Mouse (Mus musculus): Measurements from ENCODE around the gene Il2rg.

The Il2rg gene

GRCm38 (mm10) chrX:101268025-101268754, at the start of gene Il2rg:
Il2rg (minus strand) TSS chrX:101268255.
- DNase-seq: peak; percentile 89

GRCm38 (mm10) chrX:101313625-101314359, 45.7 kb upstream of the Il2rg start:
- DNase-seq: no peak

DNA sequence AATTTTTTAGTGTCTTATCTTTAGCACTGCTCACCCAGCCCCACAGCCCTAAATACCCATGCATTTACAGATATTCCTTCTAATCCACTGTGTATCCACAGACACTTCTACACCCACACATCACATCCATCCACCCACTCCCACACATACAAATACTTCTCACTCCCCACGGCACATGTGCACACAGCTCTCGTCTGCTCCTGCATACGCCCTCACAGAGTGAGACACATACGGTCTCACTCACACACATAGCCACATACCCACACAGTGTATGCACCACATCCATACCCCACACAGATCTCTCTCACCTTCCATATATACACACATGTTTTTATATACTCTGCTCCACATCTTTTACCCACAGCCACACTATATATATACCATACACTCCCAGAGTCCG, 41.2 kb upstream of the Il2rg start:
- no peak for DNase-seq

DNA sequence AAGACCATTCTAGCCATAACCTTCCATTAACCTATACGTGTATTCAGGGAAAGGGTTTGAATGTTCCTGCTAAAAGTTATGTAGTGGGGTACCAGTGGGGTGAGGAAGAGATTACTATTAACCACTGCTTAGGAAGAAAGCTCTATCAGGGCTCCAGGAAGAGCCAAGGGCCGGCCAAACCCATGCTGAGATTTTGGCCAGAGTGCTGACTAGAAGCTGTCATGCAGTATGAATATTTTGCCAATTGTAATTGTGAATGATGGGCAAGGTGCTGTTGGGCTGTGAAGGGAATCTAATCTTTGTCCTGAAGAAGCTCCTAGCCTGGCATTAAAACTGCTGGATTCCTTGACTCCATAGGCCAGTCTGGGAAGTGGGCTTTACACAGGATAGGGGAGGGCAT, 36.6 kb upstream of the Il2rg start:
- DNase-seq: no peak

DNA sequence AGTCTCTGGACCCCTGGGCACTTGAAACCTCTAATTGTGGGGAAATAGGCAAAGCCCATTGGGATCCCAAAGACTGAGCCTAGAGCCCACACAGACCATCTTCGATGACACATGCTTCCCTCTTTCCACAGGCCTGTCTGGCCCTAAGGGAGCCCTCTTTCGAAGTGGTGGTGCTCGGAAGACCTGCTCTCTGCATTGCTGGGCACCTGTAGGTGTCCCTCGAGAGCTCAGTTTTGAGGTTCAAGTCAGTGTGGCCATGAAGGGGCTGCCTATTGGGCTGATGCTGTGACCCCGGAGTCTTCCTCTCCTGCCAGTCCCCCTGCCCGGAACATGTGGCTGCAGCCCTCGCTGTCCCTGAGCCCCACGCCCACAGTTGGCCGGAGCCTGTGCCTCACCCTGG, 33.6 kb upstream of the Il2rg start:
- no peak for DNase-seq

- no peak for DNase-seq
Observed at GRCm38 (mm10) chrX:101300427-101301030, 32.5 kb upstream of the Il2rg start.

DNA sequence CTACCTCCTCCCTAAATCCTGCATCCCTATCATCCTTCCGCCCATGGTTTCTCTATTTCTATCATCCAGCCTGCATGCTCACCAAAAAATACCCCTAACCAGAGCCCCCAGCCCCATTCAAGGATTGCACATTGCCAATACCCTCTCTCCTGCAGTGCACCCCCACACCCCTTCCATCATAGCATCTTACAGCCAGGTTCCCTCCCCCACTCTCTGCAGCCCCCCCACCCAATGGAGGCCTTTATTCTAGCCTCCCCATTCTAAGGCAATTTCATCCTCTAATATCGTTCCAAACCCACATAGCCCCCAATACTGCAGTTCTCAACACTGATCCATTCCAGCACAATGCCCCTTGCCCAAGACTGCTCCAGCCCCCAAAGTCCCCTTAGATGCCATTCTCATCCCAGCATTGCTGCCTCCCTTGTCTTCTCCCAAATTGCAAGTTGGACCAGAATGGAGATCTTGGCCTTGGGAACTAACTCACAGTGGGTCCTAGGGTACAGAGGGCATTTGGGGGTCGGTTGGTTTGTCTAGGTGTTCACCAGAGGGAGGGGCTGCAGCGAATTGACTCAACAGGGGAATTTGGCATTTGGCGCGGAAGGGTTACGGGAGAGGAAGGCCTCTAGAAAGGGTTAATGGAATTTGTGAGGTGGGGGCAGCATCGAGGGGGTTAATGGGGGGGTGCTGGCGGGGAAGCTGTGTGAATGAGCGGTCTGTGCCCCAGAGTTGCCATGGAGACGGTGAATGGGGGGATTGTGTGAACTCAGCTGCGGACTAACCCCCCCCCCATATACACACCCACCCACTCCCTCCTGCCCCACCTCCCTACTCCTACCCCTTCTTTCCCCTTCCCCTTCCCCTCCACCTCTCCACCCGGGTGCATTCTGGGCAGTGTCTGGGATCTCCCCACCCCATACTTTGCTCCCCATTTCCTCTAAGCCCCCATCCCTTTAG, 31.7 kb upstream of the Il2rg start:
- no peak for DNase-seq

DNA sequence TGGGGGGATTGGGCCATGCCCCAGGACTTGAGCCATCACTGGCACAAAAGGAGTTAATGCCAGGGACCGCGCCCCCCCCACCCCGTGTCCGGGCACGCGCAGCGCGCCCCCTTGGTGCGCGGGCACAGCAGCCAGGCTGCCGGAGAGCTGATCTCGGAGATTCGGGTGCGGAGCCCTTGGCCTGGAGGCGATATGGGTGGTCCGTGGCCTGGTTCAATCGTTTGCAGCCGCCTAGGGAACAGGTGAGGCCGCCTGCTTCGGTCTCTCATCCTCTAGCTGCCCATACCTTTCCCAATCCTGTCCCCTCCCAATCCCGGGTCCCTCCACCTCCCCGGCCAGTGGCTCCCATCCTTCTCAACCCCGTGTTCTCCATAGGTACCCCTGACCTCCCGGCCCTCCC, 31.0 kb upstream of the Il2rg start, which contains the start of gene Nlgn3:
Gene Nlgn3 (plus strand): TSS at position 114 of the 400 bp plus-strand sequence.
- no peak for DNase-seq

DNA sequence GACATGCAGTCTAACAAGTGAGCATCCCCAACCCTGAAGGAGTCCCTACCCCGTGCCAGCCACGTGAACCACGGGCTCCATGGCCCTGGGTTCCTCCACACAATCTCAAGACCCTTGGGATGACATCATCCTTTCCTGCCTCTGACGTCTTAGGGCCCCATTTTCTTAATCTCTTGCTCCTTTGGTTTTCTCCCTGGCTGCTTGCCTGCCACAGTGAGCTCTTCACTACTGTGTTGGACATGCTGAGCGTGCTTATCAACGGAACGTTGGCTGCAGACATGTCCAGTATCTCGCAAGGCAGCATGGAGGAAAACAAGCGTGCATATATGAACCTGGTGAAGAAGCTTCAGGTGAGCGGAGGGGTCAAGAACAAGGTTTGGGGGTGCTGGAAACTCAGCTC, 22.1 kb upstream of the Il2rg start:
- DNase-seq: peak; percentile 70

DNA sequence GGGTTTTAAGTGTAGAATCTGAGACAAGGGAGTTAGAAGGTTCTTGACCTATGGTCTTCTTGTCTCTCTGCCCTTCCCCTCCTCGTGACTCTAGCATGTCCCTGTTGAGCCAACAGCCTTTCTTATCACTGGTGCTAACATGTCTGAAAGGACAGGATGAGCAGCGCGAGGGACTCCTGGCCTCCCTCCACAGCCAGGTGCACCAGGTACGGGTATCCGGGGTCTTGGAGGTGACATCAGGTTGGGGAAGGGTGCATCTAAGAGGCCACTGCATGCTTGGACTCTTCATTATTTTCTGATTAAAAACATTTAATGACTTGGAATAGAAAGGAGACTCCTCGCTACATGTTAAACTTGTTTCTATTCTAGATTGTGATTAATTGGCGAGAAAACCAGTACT, 21.0 kb upstream of the Il2rg start:
- peak; percentile 64 for DNase-seq

DNA sequence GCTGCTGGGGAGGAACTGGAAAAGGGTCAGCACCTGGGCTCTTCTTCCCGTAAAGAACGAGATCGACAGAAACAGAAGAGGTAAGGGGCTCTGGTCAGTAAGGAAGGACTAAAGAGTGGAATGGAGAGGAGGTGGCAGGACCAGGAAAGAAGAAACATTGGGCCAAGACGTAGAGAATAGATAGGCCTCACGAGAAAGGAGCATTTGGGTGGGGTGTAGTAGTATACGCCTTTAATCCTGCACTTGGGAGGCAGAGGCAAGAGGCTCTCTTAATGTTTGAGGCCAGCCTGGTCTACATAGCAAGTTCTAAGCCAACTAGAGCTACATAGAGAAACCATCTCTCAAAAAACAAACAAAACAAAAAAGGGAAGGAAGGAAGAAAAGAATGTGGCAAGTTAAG, 20.4 kb upstream of the Il2rg start:
- DNase-seq: no peak

GRCm38 (mm10) chrX:101287543-101287942, 19.5 kb upstream of the Il2rg start:
- peak; percentile 18 for DNase-seq

DNA sequence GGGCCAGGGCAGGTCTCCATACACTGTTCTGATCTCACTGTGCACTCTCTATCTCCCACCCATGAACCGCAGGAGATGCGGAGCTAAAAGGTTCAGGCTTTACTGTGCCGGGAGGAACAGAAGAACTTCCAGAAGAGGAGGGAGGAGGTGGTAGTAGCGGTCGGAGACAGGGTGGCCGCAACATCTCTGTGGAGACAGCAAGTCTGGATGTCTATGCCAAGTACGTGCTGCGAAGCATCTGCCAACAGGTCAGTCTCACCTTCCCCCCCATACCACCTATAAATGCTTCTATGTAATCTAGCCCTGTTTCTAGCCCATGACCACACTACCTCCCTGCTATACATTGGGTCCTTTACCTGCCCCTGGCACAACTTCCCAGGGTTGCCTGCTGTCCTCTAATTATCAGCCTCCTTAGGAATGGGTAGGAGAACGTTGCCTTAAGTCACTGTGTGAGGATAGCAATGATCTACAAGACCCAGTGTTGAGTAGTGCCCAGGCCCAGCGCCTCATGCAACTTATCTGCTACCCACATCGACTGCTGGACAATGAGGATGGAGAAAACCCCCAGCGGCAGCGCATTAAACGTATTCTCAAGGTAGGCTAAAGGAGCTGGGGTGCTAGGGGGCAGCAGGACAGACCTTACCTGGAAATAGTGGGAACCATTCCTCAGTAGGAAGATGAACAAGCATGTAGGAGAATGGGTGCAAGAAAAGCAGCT, 18.1 kb upstream of the Il2rg start:
- DNase-seq: peak; percentile 82

GRCm38 (mm10) chrX:101285534-101285933, 17.5 kb upstream of the Il2rg start:
- DNase-seq: peak; percentile 82

- peak; percentile 75 for DNase-seq
Observed at GRCm38 (mm10) chrX:101282813-101283212, 14.8 kb upstream of the Il2rg start.

DNA sequence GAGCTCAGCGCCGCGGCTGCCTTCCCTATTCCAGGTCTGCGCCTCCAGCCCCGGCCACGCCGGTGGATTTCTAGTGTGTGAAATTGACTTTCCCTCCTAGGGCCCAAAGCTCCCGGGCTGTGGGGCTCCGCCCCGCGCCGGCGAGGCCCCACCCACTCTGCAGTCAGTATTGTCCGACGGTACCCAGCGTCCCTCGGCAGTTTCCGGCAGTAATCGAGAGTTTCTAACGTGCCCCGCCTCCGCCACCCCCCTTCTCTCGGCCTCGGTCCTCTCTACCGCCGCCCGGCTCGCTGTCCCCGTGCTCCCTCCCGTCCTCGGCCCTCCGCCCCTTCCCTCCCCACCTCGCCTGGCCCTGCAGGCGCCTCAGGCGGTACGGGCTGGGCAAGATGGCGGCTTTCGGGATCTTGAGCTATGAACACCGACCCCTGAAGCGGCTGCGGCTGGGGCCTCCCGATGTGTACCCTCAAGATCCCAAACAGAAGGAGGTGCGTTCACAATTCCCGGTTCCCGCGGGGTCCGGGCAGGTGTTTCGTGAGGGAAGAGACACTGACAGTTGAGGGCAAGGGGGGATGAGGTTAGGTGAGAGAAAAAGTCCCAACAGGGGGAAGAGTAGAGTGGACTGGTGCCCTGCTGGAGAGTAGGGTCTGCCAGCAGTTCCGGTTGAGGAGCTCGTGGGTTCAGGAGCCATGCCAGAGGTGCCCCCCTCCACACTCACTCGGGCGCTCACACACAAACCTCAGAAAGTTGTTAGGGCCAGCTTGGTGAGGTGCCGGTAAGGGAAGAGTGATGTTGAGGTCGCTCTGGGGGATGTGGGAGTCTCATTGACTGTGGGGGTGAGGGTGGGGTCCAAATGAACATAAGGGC, 6.1 kb upstream of the Il2rg start, which contains the start of gene Med12:
Gene Med12 (plus strand): TSS at position 156 of the 864 bp plus-strand sequence.
- DNase-seq: peak; percentile 99

DNA sequence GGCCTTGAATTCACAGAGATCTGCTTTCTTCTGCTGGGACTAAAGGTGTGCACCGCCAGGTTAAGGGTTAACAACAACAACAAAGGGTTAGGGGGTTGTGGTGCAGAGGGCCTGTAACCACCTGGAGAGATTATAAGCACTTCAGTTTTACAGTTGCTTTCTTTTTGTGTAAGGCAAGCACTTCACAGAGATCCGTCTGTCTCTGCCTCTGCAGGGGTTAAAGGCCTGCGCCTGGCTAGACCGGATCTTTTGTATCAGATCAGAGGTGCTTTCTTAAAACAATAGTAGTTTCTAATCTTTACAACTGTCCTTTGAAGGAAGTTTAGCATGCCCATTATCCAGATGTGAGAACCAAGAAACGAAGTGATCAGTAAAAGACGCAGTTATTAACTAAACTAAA, 5.4 kb upstream of the Il2rg start:
- DNase-seq: no peak

GRCm38 (mm10) chrX:101268755-101269124, 685 bp upstream of the Il2rg start, which contains the start of gene Gm20489:
Gm20489 (minus strand) TSS chrX:101269023.
- peak; percentile 45 for DNase-seq

DNA sequence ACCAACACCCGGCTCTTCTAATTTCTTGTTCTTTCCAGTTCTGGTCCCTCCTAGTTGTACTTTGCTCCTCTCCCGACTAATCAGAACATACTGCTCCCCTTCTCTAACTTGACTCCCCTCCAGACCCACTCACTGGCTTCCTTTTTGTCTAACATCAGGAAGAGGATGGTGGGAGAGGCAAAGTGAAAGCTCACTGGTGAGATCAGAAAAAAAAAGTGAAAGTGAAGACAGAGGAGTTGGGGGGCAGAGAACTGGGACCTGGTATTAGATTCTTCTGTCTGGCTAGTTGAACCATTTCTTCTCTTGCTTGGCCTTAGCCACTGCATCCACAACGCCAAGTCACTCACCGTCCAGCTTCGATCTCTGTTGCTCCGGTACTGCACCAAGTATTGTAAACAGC, 1.4 kb downstream of the Il2rg start:
- DNase-seq: peak; percentile 54

DNA sequence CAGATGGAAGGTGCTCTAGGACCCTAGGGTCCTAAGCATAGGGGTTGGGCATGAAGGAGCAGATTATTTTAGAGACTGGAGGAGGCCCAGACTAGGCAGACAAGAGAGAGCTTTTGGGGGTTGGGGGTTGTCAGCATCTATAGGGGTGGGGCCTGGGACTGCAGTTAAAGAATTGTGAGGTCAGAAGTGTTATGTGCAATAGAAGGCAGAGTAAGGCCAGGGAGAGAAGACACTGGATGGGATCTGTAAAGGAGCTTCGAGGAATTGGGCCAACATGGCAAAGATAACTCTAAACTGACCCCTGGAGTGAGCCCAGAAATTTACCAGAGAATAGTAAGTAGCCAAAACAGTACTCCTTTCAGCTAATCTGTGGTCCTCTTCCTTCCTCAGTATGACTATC, 4.2 kb downstream of the Il2rg start, which contains the start of gene Gm614:
Gene Gm614 (minus strand): TSS at position 101 of the 400 bp plus-strand sequence.
- no peak for DNase-seq
